Mouse (Mus musculus): ENCODE results near the gene Zfp943. TPM values are rescaled to one million over a fixed set of nuclear protein-coding genes. Genes with fewer than 3 reads are reported as not detected.
"Not testable (repeated sequence)": the region's sequence is repeated elsewhere in the genome, so short reads cannot be mapped to it uniquely, and the experiment has no call there.

Gene Zfp943
- total RNA-seq (2021): 10 to 100 TPM; 17.7 to 18.8 TPM
- long read RNA-seq, experiment 1, transcript Zfp943-201 (4 exons, 2,741 nt): major isoform, 11 of 18 reads
- long read RNA-seq, experiment 1, partial matches to known transcripts: 0 of 18 reads
- long read RNA-seq, experiment 1, other reads (novel, unspliced or antisense): 5 of 18 reads
- long read RNA-seq, experiment 2, transcript Zfp943-201 (4 exons, 2,741 nt): major isoform, 7 of 10 reads
- long read RNA-seq, experiment 2, partial matches to known transcripts: 1 of 10 reads
- long read RNA-seq, experiment 2, other reads (novel, unspliced or antisense): 2 of 10 reads

GRCm38 (mm10) chr17:21962107-21962907 lies at the start of gene Zfp943, which contains the start of gene Zfp942:
Gene Zfp943, plus strand, starts transcription at chr17:21962552.
Gene Zfp942, minus strand, starts transcription at chr17:21962464.
- intact Hi-C loops (cut with DNase I): not testable (repeated sequence)
- DNase-seq (ENCODE audit: low spot score in 2 of 2): peak; percentile 66 to 71

- DNase-seq (ENCODE audit: low spot score in 2 of 2): no peak
- intact Hi-C loops (cut with DNase I): no loop called here
Observed at GRCm38 (mm10) chr17:21963302-21963701, 950 bp downstream of the Zfp943 start.

GRCm38 (mm10) chr17:22035594-22035993 lies 73.2 kb downstream of the Zfp943 start:
- DNase-seq (ENCODE audit: low spot score in 2 of 2): peak; percentile 22 to 36

GRCm38 (mm10) chr17:22049403-22049802 lies 87.1 kb downstream of the Zfp943 start:
- intact Hi-C loops (cut with DNase I): no loop called here
- DNase-seq (ENCODE audit: low spot score in 2 of 2): no peak

More at GRCm38 (mm10) chr17:22035594-22035993, 73.2 kb downstream of the Zfp943 start:
- intact Hi-C loops (cut with DNase I): not testable (repeated sequence)

- intact Hi-C loops (cut with DNase I): no loop called here
- no peak for DNase-seq (ENCODE audit: low spot score in 2 of 2)
Observed at GRCm38 (mm10) chr17:22053211-22053610, 90.9 kb downstream of the Zfp943 start.

- intact Hi-C loops (cut with DNase I): loop anchor here (5.0 to 10.0 kb wide), 2 partner anchors 341 to 1114 kb away; partner anchors contain the start of genes Zfp40 and Zfp946
- peak; percentile 63 to 69 for DNase-seq (ENCODE audit: low spot score in 2 of 2)
Observed at GRCm38 (mm10) chr17:22081031-22081631, 118.8 kb downstream of the Zfp943 start.

GRCm38 (mm10) chr17:22083224-22083623 lies 120.9 kb downstream of the Zfp943 start:
- DNase-seq (ENCODE audit: low spot score in 2 of 2): peak; percentile 46 to 54
- intact Hi-C loops (cut with DNase I): loop anchor here (5.0 to 10.0 kb wide), 2 partner anchors 339 to 1112 kb away; partner anchors contain the start of genes Zfp40 and Zfp946

- no peak for DNase-seq (ENCODE audit: low spot score in 2 of 2)
Observed at GRCm38 (mm10) chr17:22118770-22119169, 156.4 kb downstream of the Zfp943 start.

More at GRCm38 (mm10) chr17:22118770-22119169, 156.4 kb downstream of the Zfp943 start:
- intact Hi-C loops (cut with DNase I): no loop called here

Other genes starting within 250 kb of the Zfp943 start
- gene Zfp229, start 231.8 kb upstream of the Zfp943 start, total RNA-seq (2021): 1 to 10 TPM; 2.7 to 4.7 TPM
- gene Zfp820, start 116.8 kb upstream of the Zfp943 start, total RNA-seq (2021): under 1 TPM; 0.55 to 0.97 TPM
- gene Zfp995, start 52.6 kb upstream of the Zfp943 start, total RNA-seq (2021): 1 to 10 TPM; 3.4 to 4.1 TPM
- 10 to 100 TPM; 14.7 to 15.2 TPM for gene Zfp942, start 88 bp upstream of the Zfp943 start, total RNA-seq (2021)
- gene Zfp947, start 203.6 kb downstream of the Zfp943 start, total RNA-seq (2021): under 1 TPM in 1 of 2 experiments, not detected in 1; 0.27 TPM